Mouse (Mus musculus): Measurements from ENCODE around the gene Cdkn2b.

Gene Cdkn2b

DNA sequence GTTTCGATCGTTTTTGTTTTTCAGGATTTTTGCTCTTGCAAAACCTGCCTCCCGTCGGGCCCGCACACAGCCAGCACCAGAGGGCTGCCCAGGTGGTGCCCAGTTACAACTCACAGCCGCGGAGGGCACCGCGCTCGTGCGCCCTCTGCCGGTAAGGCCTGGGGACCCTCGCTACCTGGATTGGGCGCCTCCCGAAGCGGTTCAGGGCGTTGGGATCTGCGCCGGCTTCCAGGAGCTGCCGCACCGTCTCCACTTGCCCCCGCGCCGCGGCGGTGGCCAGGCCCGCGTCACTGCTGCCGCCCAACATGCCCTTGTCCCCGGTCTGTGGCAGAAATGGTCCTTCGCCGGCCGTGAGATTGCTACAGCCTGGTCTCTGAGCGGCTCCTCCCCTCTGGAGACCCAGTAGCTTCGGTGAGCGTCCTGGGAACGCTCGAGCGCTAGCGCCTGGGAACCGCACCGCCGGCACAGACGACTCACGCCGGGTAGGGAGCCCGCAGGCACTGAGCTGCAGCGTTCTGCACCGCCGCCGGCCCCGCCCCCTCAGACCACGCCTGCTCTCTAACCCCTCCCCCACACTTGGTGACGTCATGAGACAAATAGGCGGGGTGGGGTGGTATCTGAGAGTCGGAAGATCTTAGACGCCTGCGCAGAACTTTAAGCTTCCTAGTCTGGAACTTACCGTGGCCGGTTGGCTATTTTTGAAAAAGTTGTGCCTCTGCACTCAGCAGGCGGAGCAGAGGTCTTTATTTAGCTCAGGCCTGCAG lies at the start of gene Cdkn2b:
Gene Cdkn2b (minus strand): TSS at position 549 of the 764 bp plus-strand sequence.
- peak; percentile 68 for DNase-seq

DNA sequence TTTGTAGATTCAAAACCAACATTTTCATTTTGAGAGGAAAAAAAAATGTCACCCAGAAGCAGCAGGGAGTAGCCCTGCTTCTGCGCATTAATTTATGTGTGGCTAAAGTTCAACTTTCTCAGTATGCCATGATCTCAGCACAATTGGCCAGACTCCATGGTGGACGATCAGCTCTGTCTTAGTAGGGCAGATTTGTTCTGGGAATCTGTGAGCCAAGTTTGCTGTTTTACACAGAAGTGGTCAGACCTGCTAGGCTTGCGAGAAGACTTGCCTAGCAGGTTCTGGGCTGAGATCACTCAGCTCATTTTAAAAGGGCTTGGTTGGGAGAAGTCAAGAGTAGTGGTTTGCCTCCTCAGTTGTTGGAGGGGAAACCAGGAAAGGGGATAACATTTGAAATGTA lies 49.5 kb upstream of the Cdkn2b start:
- no peak for DNase-seq

DNA sequence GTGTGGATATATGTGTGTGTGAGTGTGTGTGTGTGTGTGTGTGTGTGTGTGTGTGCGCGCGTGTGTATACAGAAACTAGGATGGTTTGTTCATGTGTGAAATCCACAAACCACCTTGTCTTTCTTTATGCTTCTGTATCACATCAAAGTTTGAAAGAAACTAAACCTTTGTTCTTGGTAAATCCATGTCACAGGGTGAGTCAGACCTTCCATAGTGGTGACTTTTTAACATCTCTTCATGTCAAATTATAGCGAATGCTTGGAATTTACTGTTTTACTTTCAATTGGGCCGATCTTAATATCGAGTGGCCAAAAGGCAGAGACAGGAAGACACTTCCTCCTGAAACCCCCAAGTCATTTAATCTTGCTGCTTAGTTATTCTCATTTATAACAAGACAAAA lies 48.7 kb upstream of the Cdkn2b start:
- no peak for DNase-seq

DNA sequence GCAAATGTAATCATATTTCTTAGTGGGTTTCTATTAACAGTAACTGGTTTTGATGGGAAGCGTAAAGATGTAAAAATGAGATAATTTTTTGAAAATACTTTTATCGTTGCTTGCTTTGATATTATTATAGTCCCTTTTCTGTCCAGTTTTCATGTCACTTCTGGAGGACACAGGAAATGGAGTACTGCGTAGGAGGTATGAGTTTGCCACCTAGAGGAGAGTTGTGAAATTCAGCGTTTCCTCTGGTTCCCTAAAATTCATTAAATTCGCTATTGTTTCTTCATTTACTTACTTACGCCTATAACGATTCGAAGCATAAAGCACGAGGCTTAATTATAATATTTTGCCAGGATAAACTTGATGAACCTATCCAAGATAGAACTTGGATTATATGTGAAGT lies 43.1 kb upstream of the Cdkn2b start:
- no peak for DNase-seq

DNA sequence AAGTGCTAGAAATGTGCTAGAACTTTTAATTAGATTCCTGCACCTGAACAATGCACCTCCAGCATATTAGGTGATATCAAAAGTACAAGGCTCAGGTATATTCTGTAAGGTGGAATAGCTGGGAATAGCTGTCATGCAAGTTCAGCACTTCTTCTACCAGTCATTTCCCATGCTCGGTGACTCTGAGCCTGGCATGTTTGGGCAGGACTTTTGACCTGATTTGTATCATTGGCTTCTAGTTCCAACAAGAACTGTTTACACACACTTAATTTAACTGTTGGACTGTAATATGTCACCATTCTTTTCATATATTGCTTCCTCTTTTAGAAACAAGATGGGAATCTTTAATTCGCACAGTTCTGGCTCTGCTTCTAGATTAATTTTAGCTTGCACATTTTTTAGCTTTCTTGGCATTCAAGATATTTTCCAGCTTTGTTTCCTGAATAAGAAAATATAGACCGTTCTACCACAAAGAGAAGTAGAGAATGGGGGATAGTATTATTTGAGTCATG lies 42.3 kb upstream of the Cdkn2b start:
- DNase-seq = no peak

DNA sequence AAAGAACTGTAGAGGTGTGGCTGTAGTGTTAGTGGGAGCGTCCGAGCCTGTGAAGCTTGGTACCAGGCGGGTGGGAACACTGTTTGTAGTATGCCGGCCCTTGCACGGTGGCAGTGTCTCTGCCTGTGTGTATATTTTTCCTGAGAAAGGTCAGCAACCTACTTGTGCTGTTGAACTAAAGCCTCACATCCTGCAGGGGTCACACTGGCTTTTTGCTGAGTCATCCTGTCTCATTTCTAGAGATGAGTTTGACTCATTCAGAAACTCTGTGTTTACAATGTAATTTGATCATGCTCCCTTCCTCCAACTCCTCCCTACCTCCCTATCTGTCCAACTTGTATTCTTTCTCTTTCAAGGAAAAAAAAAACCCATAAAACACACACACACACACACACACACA lies 40.6 kb upstream of the Cdkn2b start:
- no peak for DNase-seq

DNA sequence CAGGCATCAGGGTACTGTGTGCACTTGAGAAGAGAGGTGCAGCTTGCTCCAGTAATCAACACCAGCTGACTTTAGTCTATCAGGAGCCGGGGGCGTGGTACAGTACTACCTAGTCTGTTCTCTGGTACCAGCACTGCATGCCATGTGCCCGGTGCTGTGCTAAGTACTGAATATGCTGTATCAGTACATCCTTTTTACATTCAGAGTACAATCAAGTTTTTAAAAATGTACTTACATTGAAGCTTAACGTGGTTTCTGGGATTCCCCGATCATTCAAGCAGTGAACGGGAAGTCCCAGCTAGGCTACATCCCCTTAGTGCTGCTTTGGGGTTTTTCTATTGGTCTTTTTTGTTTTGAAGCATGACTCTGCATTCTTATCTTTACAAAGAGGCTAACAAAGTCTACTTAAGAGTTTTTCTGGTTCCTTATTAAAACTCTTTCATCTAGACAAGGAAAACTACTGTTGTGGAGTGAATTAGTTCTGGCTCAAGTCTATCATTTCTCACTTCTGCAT lies 40.2 kb upstream of the Cdkn2b start:
- no peak for DNase-seq

DNA sequence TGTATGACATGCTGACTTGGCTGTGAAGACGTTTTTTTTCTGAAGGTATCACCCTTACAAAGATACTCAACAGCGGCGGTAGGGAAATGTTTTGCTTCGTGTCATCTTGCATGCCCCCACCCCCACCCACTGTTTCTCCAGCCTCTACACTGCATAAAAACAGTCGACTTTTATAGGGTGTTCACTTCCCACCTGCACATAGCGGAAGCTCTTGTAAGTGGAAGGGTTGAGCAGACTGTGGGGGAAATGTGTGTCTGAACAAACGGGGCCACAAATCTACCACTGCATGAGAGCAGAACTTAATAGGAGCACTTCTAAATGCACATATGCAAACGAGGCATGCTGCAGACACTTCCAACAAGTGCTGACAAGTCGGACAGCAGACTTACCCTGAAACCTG lies 39.6 kb upstream of the Cdkn2b start:
- DNase-seq = no peak

DNA sequence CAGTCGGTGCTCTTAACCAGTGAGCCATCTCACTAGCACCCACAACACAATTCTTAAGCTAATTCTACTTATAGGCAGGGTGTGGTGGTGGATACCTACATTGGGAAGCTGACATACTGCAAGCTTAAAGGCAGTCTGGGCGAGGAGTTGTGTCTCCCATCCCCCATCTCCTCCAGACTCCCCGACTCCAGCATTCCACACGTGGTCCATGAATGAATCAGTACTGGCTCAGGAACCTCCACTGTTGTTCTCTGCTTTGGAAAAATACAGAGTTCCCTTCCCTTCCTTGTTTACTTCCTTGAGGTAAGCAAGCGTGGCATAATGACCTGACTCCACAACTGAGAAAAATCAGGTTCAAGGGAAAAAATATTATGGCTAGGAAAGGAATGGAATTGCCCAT lies 38.0 kb upstream of the Cdkn2b start:
- no peak for DNase-seq

DNA sequence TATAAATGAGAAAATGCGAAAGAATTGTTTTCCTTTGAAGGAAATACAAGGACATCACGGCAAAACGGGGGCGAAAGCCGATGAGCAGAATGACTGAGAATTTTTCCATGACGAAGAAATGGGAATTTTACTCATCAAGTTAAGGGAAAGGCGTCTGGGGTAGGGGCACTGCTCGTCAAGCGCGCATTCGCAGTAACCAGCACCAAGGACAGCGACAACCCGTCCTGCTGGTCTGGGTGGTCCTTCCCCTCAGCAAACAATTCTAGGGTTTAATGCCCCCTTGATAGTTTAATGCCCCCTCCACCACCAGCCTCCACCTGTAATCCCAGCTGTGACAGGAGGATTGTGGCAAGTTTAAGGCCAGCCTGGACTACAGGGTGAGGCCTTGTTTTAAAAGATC lies 2.6 kb upstream of the Cdkn2b start:
- no peak for DNase-seq

DNA sequence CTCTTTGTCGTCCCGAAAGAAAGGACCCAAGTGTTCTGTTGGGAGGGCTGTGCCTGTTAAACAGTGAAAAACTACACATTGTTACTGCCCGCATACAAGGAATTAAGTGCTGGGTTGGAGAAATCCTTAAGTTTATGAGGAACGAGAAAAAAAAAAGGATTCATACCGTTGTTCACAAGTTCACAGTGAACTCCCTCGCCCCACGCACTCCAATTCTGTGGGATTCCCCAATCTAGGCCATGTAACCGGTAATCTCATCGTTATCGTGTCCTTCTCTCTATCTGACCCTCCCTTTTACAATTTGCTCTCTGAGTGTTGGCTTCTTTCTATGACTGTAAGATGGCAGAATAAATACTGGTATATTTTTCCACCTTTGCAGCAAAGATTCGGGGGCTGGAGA lies 843 bp downstream of the Cdkn2b start:
- DNase-seq = no peak

DNA sequence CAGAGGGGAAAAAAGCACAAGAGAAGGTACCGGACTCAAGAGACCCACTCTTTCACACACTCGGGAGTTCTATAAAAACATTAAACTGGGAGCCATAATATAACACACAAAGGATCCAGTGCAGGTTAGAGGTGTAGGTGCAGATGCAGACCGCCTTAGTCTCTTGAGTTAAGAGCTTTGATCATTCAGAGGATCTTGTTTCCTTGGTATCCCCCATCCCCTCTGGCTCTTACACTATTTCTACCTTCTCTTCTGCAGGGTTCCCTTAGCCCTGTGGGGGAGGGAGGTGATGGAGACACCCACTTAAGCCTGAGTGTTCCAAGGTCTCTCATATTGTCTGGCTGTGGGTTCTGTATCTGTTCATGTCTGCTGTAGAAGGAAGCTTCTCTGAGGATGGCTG lies 2.8 kb downstream of the Cdkn2b start:
- DNase-seq = no peak

DNA sequence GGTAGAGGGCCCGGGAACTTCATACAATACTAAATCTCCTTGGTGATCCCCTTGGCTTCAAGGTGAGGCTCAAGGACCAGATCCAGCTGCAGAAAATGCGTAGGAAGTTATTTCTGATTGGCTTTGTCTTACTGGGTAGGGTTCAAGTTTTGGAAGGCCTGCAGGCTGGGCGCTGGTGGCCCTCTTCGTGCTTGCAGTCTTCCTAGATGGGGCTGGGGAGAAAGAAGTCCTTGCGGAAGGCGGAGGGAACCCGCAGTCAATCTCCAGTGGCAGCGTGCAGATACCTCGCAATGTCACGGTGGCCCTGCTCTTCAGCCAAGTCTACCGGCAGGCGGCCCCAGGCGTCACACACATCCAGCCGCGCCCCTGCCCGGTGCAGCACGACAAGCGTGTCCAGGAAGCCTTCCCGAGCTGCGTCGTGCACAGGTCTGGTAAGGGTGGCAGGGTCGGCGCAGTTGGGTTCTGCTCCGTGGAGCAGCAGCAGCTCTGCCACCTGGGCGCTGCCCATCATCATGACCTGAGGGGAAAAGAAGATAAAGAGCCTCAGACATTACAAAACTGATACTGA lies 4.0 kb downstream of the Cdkn2b start:
- DNase-seq = no peak

DNA sequence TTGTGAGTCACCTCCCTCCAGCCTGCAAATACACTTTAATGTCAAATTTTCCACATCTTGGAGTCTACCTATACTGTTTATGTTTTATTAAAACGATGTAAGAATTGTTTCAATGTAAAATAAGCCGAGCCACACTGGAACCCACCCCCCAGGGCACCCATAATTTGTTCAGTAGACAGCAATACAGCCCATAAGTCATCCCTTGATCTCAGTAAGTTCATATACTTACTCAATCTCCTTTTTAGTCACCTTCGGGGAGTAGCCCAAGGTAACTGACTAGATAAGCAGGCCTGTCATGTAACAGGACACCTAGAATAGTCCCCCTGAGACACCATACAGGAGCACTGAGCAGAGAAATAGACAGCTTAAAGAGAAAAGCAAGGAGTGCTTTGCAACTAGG lies 5.1 kb downstream of the Cdkn2b start:
- DNase-seq = no peak

DNA sequence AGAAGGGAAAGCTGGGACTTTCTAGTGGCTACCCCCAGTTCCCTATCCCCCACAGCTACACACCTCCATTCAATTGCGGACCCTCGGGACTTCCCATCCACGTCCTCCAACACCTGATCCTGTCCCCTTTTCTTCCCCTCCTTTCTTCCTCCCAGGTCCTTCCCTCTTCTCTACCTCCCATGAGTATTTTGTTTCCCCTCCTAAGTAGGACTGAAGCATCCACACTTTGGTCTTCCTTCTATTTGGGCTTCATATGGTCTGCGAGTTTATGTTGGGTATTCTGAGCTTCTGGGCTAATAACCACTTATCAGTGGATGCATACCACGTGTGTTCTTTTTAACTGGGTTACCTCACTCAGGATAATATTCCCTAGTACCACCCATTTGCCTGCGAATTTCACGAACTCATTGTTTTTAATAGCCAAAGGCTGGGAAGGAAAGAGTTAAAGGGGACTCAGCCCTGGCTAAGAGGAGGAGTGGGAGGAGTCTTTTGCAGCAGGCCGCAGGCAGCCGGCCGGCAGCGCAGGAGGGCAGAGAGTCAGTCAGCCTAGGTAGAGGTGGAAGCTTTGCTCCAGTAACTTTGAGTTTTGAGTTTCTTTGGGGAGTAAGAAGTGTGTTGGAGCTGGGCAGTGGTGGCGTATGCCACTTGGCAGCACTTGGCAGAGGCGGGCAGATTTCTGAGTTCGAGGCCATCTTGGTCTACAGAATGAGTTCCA lies 7.4 kb downstream of the Cdkn2b start:
- DNase-seq = no peak

DNA sequence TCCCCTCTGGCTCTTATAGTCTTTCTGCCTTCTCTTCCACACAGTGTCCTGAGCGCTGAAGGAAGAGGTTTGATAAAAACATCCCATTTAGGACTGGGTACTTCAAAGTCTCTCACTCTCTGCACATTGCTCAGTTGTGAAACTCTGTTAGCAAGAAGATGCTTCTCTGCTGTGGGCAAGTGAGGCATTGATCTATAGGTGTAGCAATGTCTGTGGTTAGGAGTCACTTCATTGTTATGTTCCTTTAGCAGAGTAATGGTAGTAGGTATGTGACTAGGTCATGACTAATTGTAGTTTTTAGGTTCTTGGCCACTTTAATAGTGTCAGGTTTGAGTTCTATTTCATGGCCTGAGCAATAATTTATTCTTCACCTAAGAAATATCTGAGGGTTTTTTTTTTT lies 8.7 kb downstream of the Cdkn2b start:
- DNase-seq = no peak

DNA sequence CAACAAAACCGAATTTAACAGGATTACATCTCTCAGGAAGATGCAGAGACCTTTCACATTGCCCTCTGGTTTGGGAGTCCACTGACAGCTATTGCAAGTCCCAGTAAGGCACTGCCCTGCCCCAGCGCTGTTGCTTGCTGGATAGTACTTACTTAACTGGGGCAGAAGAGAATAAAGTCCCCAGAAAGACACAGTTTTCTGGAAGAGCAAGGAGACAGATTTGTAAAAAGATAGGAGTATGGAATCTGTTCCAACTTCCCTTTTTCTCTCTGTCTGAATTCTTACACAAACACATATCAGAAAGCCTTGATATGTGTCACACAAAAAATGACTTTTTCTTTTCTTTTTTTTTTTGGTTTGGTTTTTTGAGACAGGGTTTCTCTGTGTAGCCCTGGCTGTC lies 11.1 kb downstream of the Cdkn2b start:
- DNase-seq = no peak

DNA sequence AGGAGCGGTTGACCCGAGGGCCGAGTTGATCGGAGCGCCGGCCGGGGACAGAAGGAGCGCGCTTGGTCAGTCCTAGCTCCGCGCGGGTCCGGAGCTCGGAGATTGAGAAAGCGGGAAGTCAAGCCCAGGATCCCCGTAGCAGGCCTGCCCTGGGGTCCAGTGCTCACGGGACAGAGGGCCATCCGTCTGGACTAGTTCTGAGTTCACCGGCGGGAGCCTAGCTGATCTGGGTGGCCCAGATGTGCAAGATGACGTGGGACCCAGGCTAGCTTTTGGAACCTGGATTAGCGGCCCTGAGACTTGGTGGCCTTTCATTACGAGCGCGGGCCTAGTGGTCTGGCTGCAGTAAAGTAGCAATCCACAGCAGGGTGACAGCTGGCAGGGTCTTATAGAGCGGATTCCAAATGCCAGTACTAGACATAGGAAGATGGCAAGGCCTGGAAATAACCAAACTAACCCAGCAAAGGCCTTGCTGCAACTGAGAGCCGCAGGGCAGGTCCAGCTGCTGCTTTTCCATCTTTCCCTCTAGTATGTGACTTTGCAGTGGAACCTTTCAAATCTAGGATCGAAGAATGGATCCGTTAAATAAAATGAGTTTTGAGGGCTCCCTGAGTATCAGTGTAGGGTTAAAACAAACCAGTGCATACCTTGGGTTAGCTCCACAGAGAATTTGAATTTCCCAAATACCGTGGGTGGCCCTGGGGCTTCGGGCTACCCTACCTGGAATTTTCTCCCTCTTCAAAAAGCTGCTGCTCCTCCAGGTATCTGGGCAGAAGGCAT lies 15.2 kb downstream of the Cdkn2b start:
- no peak for DNase-seq

DNA sequence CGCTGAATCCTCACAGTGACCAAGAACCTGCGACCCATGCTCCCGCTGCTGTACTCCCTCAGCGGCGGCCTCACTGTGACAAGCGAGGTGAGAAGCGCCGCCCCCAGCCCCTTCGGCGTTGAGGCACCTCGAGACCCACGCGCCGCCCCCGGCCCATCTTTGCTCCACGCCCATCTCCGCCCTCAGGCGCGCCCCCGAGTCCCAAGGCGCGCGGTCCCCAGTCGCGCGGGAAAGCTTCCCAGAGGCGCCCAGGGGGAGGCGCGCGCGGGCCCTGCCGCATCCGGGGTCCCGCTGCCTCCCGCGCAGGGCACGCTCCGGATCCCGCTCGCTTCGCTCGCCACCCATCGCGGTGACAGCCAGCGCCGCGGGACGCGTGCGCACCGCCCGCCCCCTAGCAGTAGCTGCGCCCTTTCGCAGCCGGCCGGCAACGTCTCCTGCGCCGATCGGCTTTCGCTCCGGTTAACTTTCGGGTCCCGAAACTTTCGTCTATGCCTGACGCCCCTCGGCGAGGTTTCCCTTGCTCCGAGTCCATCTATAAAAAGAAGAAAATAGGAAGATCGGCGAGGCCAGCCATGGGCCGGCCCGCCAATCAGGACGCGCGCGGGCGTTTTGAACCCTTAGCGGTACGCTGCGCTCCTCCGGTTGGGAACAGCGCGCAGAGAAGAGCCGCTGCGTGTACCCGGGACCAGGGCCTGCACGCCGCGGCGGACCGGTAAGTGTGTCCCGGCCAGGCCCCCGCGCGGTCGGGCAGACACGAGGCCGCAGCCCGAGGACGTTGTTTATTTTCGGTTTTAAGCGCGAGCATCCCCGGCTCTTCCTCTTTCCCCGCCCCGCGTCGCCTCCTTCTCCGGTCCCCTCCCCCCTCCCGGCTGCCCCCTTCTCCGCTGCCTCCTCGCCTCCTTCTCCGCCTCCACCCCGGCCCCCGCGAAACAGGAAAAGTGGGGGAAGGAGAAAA lies 16.1 kb downstream of the Cdkn2b start, which contains the start of gene Cdkn2a:
Gene Cdkn2a (minus strand): TSS at position 168 of the 955 bp plus-strand sequence.
- DNase-seq = peak; percentile 76

DNA sequence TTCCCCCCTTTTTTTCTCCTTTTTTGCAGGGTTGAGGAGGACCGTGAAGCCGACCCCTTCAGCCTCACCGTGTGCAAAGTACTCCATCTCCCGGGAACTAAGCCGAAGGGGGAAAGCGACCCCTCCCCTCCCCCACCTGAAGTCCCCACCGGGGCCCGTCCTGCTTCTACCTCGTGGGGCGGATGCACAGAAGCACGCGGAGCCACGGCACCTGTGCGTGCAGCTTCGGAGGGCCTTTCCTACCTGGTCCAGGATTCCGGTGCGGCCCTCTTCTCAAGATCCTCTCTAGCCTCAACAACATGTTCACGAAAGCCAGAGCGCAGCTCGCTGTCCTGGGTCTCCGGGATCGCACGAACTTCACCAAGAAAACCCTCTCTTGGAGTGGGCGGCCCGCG lies 16.8 kb downstream of the Cdkn2b start:
- DNase-seq = no peak

DNA sequence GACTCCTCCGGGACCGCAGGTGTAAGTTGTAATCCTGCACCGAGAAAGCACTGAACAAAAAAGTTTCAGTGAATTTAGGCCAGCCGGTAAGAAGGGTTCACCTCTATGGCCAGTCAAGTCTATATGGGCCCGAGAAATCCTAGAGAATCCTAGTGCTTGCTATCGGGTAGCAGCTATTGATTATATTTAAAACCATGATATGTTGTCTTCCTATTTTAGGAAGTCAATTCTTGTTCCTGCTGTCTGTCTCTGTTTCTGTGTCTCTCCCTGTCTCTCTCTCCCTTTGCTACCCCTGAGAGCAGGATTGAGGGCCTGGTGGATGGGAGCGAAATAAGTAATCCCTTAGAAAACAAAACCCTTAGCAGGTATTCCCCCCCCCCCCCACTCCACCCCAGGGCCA lies 17.3 kb downstream of the Cdkn2b start:
- DNase-seq = no peak

DNA sequence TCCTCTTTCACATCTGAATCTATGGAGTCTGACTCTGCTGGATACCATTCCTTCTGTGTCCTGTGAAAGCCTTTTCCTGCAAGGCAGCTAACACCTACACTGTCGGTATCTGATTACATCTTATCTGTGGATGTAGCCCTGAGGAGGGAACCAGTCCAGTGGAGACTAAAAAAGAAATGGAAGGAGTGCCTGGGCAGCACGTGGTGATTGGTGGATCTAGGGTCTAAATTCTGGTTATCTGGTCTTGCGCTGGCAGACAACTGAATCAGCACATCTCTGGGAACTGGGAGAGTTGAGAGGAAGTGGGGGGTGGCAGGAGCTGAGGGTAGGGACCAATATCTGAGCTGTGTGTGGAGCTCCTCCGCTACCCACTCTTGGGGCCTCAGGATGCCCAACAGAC lies 21.8 kb downstream of the Cdkn2b start:
- no peak for DNase-seq
